Mouse (Mus musculus): ENCODE results near the gene Atf6b. TPM values are rescaled to one million over a fixed set of nuclear protein-coding genes. Genes with fewer than 3 reads are reported as not detected.

Atf6b gene
- polyA plus RNA-seq, 1 experiment from 2014 or later = 105 TPM

- Histone ChIP-seq H3K9me3 (no peaks in the 10 kb centered on the region), H3K4me3 (no peak overlapping the region), H3K36me3 (replicated peaks) (no peaks in the 10 kb centered on the region), H3K4me1 (0 out of 2 replicates have a peak, but pooled peaks cover 7% of the 10 kb centered on the region), H3K27me3 (ENCODE audit: poor library complexity, severe bottlenecking) (peaks cover 29% of the 10 kb centered on the region), H3K27ac (no peak overlapping the region)
- no peak for DNase-seq (ENCODE audit: extremely low spot score, low spot score)
- WGBS = 79% methylated on average over 11 of the region's 11 CpGs
Observed at GRCm38 (mm10) chr17:34681881-34682536, 35.1 kb downstream of the Atf6b start.

- Histone ChIP-seq H3K4me3 (no peak overlapping the region), H3K27me3 (ENCODE audit: poor library complexity, severe bottlenecking) (peaks cover 25% of the 10 kb centered on the region), H3K27ac (no peak overlapping the region), H3K9me3 (no peaks in the 10 kb centered on the region; the same call in 1 of the 2 replicates), H3K36me3 (replicated peaks) (no peaks in the 10 kb centered on the region), H3K4me1 (0 out of 2 replicates have a peak, but pooled peaks cover 7% of the 10 kb centered on the region)
- WGBS = 81% methylated on average over 8 of the region's 8 CpGs
- DNase-seq (ENCODE audit: extremely low spot score, low spot score) = no peak
Observed at GRCm38 (mm10) chr17:34683179-34683578, 36.2 kb downstream of the Atf6b start.

- Histone ChIP-seq H3K36me3 (replicated peaks) (no peaks in the 10 kb centered on the region), H3K27me3 (ENCODE audit: poor library complexity, severe bottlenecking) (peaks cover 19% of the 10 kb centered on the region), H3K9me3 (no peaks in the 10 kb centered on the region; the same call in 1 of the 2 replicates), H3K27ac (no peak overlapping the region), H3K4me3 (no peak overlapping the region), H3K4me1 (0 out of 2 replicates have a peak, but pooled peaks cover 7% of the 10 kb centered on the region)
- DNase-seq (ENCODE audit: extremely low spot score, low spot score) = no peak
- WGBS = 74% methylated on average over 10 of the region's 10 CpGs
Observed at GRCm38 (mm10) chr17:34683686-34684220, 36.8 kb downstream of the Atf6b start.

- 84% methylated on average over 9 of the region's 9 CpGs for WGBS
Observed at GRCm38 (mm10) chr17:34684253-34684893, 37.4 kb downstream of the Atf6b start.

GRCm38 (mm10) chr17:34685120-34686110 lies 38.5 kb downstream of the Atf6b start:
- 83% methylated on average over 28 of the region's 28 CpGs for WGBS
- 0 out of 2 replicates have a peak, but pooled peaks cover 7% of the 10 kb centered on the region for H3K4me1 ChIP-seq
- H3K9me3 ChIP-seq = no peaks in the 10 kb centered on the region; the same call in 1 of the 2 replicates
- no peak overlapping the region for H3K4me3 ChIP-seq
- no peaks in the 10 kb centered on the region for H3K36me3 ChIP-seq (replicated peaks)
- DNase-seq (ENCODE audit: extremely low spot score, low spot score) = no peak
- H3K27me3 ChIP-seq (ENCODE audit: poor library complexity, severe bottlenecking) = peaks cover 3% of the 10 kb centered on the region
- no peak overlapping the region for H3K27ac ChIP-seq

More at GRCm38 (mm10) chr17:34684253-34684893, 37.4 kb downstream of the Atf6b start:
- 0 out of 2 replicates have a peak, but pooled peaks cover 7% of the 10 kb centered on the region for H3K4me1 ChIP-seq
- H3K9me3 ChIP-seq = no peaks in the 10 kb centered on the region; the same call in 1 of the 2 replicates
- H3K27ac ChIP-seq = no peak overlapping the region
- H3K27me3 ChIP-seq (ENCODE audit: poor library complexity, severe bottlenecking) = peaks cover 13% of the 10 kb centered on the region
- H3K4me3 ChIP-seq = no peak overlapping the region
- no peaks in the 10 kb centered on the region for H3K36me3 ChIP-seq (replicated peaks)
- no peak for DNase-seq (ENCODE audit: extremely low spot score, low spot score)

GRCm38 (mm10) chr17:34688889-34689288 lies 41.9 kb downstream of the Atf6b start:
- Histone ChIP-seq H3K27ac (no peak overlapping the region), H3K9me3 (no peaks in the 10 kb centered on the region; the same call in 1 of the 2 replicates), H3K4me1 (0 out of 2 replicates have a peak, but pooled peaks cover 4% of the 10 kb centered on the region), H3K27me3 (ENCODE audit: poor library complexity, severe bottlenecking) (no peaks in the 10 kb centered on the region; the same call in 1 of the 2 replicates), H3K4me3 (no peak overlapping the region), H3K36me3 (replicated peaks) (no peaks in the 10 kb centered on the region)
- DNase-seq (ENCODE audit: extremely low spot score, low spot score) = no peak
- WGBS = 89% methylated on average over 7 of the region's 7 CpGs

GRCm38 (mm10) chr17:34690458-34690857 lies 43.5 kb downstream of the Atf6b start:
- Histone ChIP-seq H3K27ac (no peak overlapping the region), H3K9me3 (no peaks in the 10 kb centered on the region; the same call in 1 of the 2 replicates), H3K4me1 (0 out of 2 replicates have a peak, but pooled peaks cover 4% of the 10 kb centered on the region), H3K27me3 (ENCODE audit: poor library complexity, severe bottlenecking) (no peaks in the 10 kb centered on the region), H3K4me3 (no peak overlapping the region), H3K36me3 (replicated peaks) (no peaks in the 10 kb centered on the region)
- WGBS = 75% methylated on average over 4 of the region's 4 CpGs
- no peak for DNase-seq (ENCODE audit: extremely low spot score, low spot score)

- Histone ChIP-seq H3K36me3 (replicated peaks) (no peaks in the 10 kb centered on the region), H3K27ac (no peak overlapping the region), H3K4me3 (no peak overlapping the region), H3K9me3 (no peaks in the 10 kb centered on the region; the same call in 1 of the 2 replicates), H3K27me3 (ENCODE audit: poor library complexity, severe bottlenecking) (no peaks in the 10 kb centered on the region), H3K4me1 (0 out of 2 replicates have a peak, but pooled peaks cover 4% of the 10 kb centered on the region)
- WGBS = 65% methylated on average over 7 of the region's 7 CpGs
- no peak for DNase-seq (ENCODE audit: extremely low spot score, low spot score)
Observed at GRCm38 (mm10) chr17:34692906-34693305, 46.0 kb downstream of the Atf6b start.

- no peak overlapping the region for H3K27ac ChIP-seq
- no peak overlapping the region for H3K4me3 ChIP-seq
- WGBS = 65% methylated on average over 14 of the region's 14 CpGs
- H3K27me3 ChIP-seq (ENCODE audit: poor library complexity, severe bottlenecking) = no peaks in the 10 kb centered on the region
- H3K4me1 ChIP-seq = peaks cover 10% of the 10 kb centered on the region; the same call in 1 of the 2 replicates
- no peak for DNase-seq (ENCODE audit: extremely low spot score, low spot score)
- H3K36me3 ChIP-seq (replicated peaks) = no peaks in the 10 kb centered on the region
- no peaks in the 10 kb centered on the region for H3K9me3 ChIP-seq
Observed at GRCm38 (mm10) chr17:34699575-34700408, 52.8 kb downstream of the Atf6b start.

- Histone ChIP-seq H3K4me3 (no peak overlapping the region), H3K27ac (no peak overlapping the region), H3K36me3 (replicated peaks) (no peaks in the 10 kb centered on the region), H3K9me3 (no peaks in the 10 kb centered on the region), H3K4me1 (peaks cover 10% of the 10 kb centered on the region; the same call in 1 of the 2 replicates), H3K27me3 (ENCODE audit: poor library complexity, severe bottlenecking) (no peaks in the 10 kb centered on the region)
- 85% methylated on average over 2 of the region's 2 CpGs for WGBS
- no peak for DNase-seq (ENCODE audit: extremely low spot score, low spot score)
Observed at GRCm38 (mm10) chr17:34700671-34701071, 53.7 kb downstream of the Atf6b start.
